Mouse (Mus musculus) MEL (cell line): ENCODE measurements around the gene Prkd1. TPM values are rescaled to one million over a fixed set of nuclear protein-coding genes. Genes with fewer than 3 reads are reported as not detected.

Source experiments
- DNase-seq: peaks from one replicate; pipeline ENCODE4 v3.0.0; 2011; ENCODE audit warnings: low read depth, low spot score
- H3K27ac ChIP-seq: 2 replicates; pipeline ENCODE4 v1.5.1; 2012; ENCODE audit warnings: low read depth, mild to moderate bottlenecking, control low read depth, low read length, moderate library complexity; ENCODE audit not compliant: control insufficient read depth
- H3K27me3 ChIP-seq, 2 experiments: fragments of 150-350 bp in 1 of 2; sonication (generic) in 1 of 2; 2 replicates each; pipeline ENCODE4 v1.6.1; 2012; ENCODE audit warnings: low read length in 2 of 2, mild to moderate bottlenecking in 2 of 2, improper control_type of control experiment in 1 of 2, moderate library complexity in 1 of 2; ENCODE audit not compliant: insufficient read depth in 2 of 2, control insufficient read depth in 1 of 2
- H3K36me3 ChIP-seq, 2 experiments: 2 replicates each; pipeline ENCODE4 v1.6.1; 2012 to 2014; ENCODE audit warnings: low read length in 2 of 2, improper control_type of control experiment in 1 of 2, inconsistent platforms in 1 of 2, mild to moderate bottlenecking in 1 of 2; ENCODE audit not compliant: insufficient read depth in 2 of 2, control insufficient read depth in 1 of 2
- H3K4me1 ChIP-seq, 2 experiments: fragments of 150-350 bp in 1 of 2; sonication (generic) in 1 of 2; 2 replicates each; pipeline ENCODE4 v1.6.1; 2012; ENCODE audit warnings: low read length in 2 of 2, improper control_type of control experiment in 1 of 2, mild to moderate bottlenecking in 1 of 2; ENCODE audit not compliant: insufficient read depth in 2 of 2, control insufficient read depth in 1 of 2
- H3K4me3 ChIP-seq, 2 experiments: fragments of 150-350 bp in 1 of 2; sonication (generic) in 1 of 2; 2 replicates each; pipeline ENCODE4 v1.5.1; 2012; ENCODE audit warnings: low read depth in 2 of 2, low read length in 2 of 2, mild to moderate bottlenecking in 2 of 2, moderate library complexity in 2 of 2, control low read depth in 1 of 2, improper control_type of control experiment in 1 of 2; ENCODE audit not compliant: control insufficient read depth in 1 of 2, insufficient read depth in 1 of 2
- H3K79me2 ChIP-seq: 2 replicates; pipeline ENCODE4 v1.6.1; 2012; ENCODE audit warnings: mild to moderate bottlenecking, low read length, moderate library complexity; ENCODE audit not compliant: control insufficient read depth, poor library complexity, insufficient read depth
- H3K9ac ChIP-seq: 2 replicates; pipeline ENCODE4 v1.6.1; 2012; ENCODE audit warnings: low read depth, mild to moderate bottlenecking, control low read depth, low read length, moderate library complexity; ENCODE audit not compliant: control insufficient read depth, poor library complexity, severe bottlenecking
- H3K9me3 ChIP-seq: fragments of 150-350 bp; sonication (generic); replicated peaks from 2 replicates; pipeline ENCODE4 v1.6.1; 2012; ENCODE audit warnings: mild to moderate bottlenecking, low read length, improper control_type of control experiment, moderate library complexity; ENCODE audit not compliant: insufficient read depth
- BHLHE40 ChIP-seq: IDR thresholded peaks from 2 replicates; pipeline ENCODE4 v1.6.1; 2012; ENCODE audit warnings: low read depth, mild to moderate bottlenecking, inconsistent platforms, low read length, improper control_type of control experiment, borderline replicate concordance
- CHD2 ChIP-seq: IDR thresholded peaks from 2 replicates; pipeline ENCODE4 v1.6.1; 2011; ENCODE audit warnings: low read length, improper control_type of control experiment
- CTCF ChIP-seq, 3 experiments: IDR thresholded peaks in 2 of 3; conservative IDR thresholded peaks in 1 of 3; 2 replicates each; pipeline ENCODE4 v1.5.1; 2011 to 2012; ENCODE audit warnings: low read length in 3 of 3, low read depth in 2 of 3, mild to moderate bottlenecking in 2 of 3, improper control_type of control experiment in 1 of 3, inconsistent platforms in 1 of 3, mixed read lengths in 1 of 3, moderate library complexity in 1 of 3; ENCODE audit not compliant: control insufficient read depth in 1 of 3, insufficient read depth in 1 of 3, poor library complexity in 1 of 3, severe bottlenecking in 1 of 3
- ELF1 ChIP-seq: IDR thresholded peaks from 2 replicates; pipeline ENCODE4 v1.6.1; 2014; ENCODE audit warnings: low read depth, mild to moderate bottlenecking, inconsistent platforms, low read length, improper control_type of control experiment, moderate library complexity
- EP300 ChIP-seq, 2 experiments: IDR thresholded peaks; 2 replicates each; pipeline ENCODE4 v1.6.1; 2011; ENCODE audit warnings: improper control_type of control experiment in 2 of 2, low read length in 2 of 2, low read depth in 1 of 2, mild to moderate bottlenecking in 1 of 2
- ETS1 ChIP-seq: IDR thresholded peaks from 2 replicates; pipeline ENCODE4 v1.6.1; 2012; ENCODE audit warnings: low read depth, mild to moderate bottlenecking, inconsistent platforms, low read length, improper control_type of control experiment, moderate library complexity
- GATA1 ChIP-seq: IDR thresholded peaks from 2 replicates; pipeline ENCODE4 v1.6.1; 2011; ENCODE audit warnings: low read depth, low read length, improper control_type of control experiment
- HCFC1 ChIP-seq: IDR thresholded peaks from 2 replicates; pipeline ENCODE4 v1.6.1; 2012; ENCODE audit warnings: low read depth, mild to moderate bottlenecking, inconsistent platforms, low read length, improper control_type of control experiment, moderate library complexity
- KAT2A ChIP-seq: conservative IDR thresholded peaks from 2 replicates; pipeline ENCODE4 v1.6.1; 2012; ENCODE audit warnings: low read depth, low read length, improper control_type of control experiment, inconsistent platforms
- MAX ChIP-seq: IDR thresholded peaks from 2 replicates; pipeline ENCODE4 v1.6.1; 2011; ENCODE audit warnings: low read length, improper control_type of control experiment
- MXI1 ChIP-seq: IDR thresholded peaks from 2 replicates; pipeline ENCODE4 v1.6.1; 2011; ENCODE audit warnings: mild to moderate bottlenecking, low read depth, low read length, improper control_type of control experiment
- MYB ChIP-seq: IDR thresholded peaks from 2 replicates; pipeline ENCODE4 v1.6.1; 2011; ENCODE audit warnings: mild to moderate bottlenecking, low read depth, low read length, improper control_type of control experiment
- MYC ChIP-seq: IDR thresholded peaks from 2 replicates; pipeline ENCODE4 v1.6.1; 2011; ENCODE audit warnings: low read depth, mild to moderate bottlenecking, low read length, improper control_type of control experiment, moderate library complexity
- NRF1 ChIP-seq: IDR thresholded peaks from 2 replicates; pipeline ENCODE4 v1.6.1; 2014; ENCODE audit warnings: low read depth, mild to moderate bottlenecking, inconsistent platforms, low read length, improper control_type of control experiment, moderate library complexity; ENCODE audit not compliant: poor library complexity, insufficient read depth, severe bottlenecking
- POLR2A ChIP-seq, 2 experiments: IDR thresholded peaks; 2 replicates each; pipeline ENCODE4 v1.6.1; 2011 to 2012; ENCODE audit warnings: low read length in 2 of 2, mild to moderate bottlenecking in 2 of 2, control low read depth in 1 of 2, improper control_type of control experiment in 1 of 2, low read depth in 1 of 2, moderate library complexity in 1 of 2; ENCODE audit not compliant: control insufficient read depth in 1 of 2, insufficient read depth in 1 of 2, poor library complexity in 1 of 2
- POLR2AphosphoS2 ChIP-seq: IDR thresholded peaks from 2 replicates; pipeline ENCODE4 v1.6.1; 2011; ENCODE audit warnings: low read length, improper control_type of control experiment
- POLR2AphosphoS5 ChIP-seq: IDR thresholded peaks from 2 replicates; pipeline ENCODE4 v1.6.1; 2012; ENCODE audit warnings: low read depth, borderline replicate concordance, mild to moderate bottlenecking, inconsistent platforms, low read length, moderate library complexity, mixed read lengths
- RCOR1 ChIP-seq: IDR thresholded peaks from 2 replicates; pipeline ENCODE4 v1.6.1; 2012; ENCODE audit warnings: low read depth, mild to moderate bottlenecking, inconsistent platforms, low read length, improper control_type of control experiment
- SIN3A ChIP-seq: IDR thresholded peaks from 2 replicates; pipeline ENCODE4 v1.6.1; 2012; ENCODE audit warnings: low read length, improper control_type of control experiment, inconsistent platforms
- SMC3 ChIP-seq: IDR thresholded peaks from 2 replicates; pipeline ENCODE4 v1.6.1; 2011; ENCODE audit warnings: low read depth, low read length, improper control_type of control experiment
- TBP ChIP-seq: IDR thresholded peaks from 2 replicates; pipeline ENCODE4 v1.8.0; 2011; ENCODE audit warnings: low read depth, low read length, improper control_type of control experiment
- TCF12 ChIP-seq: IDR thresholded peaks from 2 replicates; pipeline ENCODE4 v1.6.1; 2014; ENCODE audit warnings: low read depth, mild to moderate bottlenecking, inconsistent platforms, low read length, improper control_type of control experiment, moderate library complexity
- UBTF ChIP-seq: IDR thresholded peaks from 2 replicates; pipeline ENCODE4 v1.6.1; 2012; ENCODE audit warnings: low read depth, mild to moderate bottlenecking, inconsistent platforms, low read length, improper control_type of control experiment, moderate library complexity, borderline replicate concordance; ENCODE audit not compliant: insufficient read depth
- USF2 ChIP-seq, 2 experiments: IDR thresholded peaks; 2 replicates each; pipeline ENCODE4 v1.6.1; 2011 to 2012; ENCODE audit warnings: improper control_type of control experiment in 2 of 2, low read length in 2 of 2, borderline replicate concordance in 1 of 2, inconsistent platforms in 1 of 2, low read depth in 1 of 2, mild to moderate bottlenecking in 1 of 2; ENCODE audit not compliant: insufficient read depth in 1 of 2
- ZC3H11A ChIP-seq: IDR thresholded peaks from 2 replicates; pipeline ENCODE4 v1.6.1; 2012; ENCODE audit warnings: low read depth, mild to moderate bottlenecking, inconsistent platforms, low read length, improper control_type of control experiment
- ZKSCAN1 ChIP-seq: IDR thresholded peaks from 2 replicates; pipeline ENCODE4 v1.6.1; 2012; ENCODE audit warnings: low read depth, mild to moderate bottlenecking, inconsistent platforms, low read length, improper control_type of control experiment, moderate library complexity
- polyA plus RNA-seq, 2 experiments: library from polyadenylated mRNA; stranded (reverse) in 1 of 2; unstranded in 1 of 2; fragments of >175 nt in 1 of 2; fragments of >200 nt in 1 of 2; gene quantifications; 2 replicates each; pipeline versions ENCODE4 v1.2.1 to v1.2.4; 2012; ENCODE audit warnings: low replicate concordance in 2 of 2, low read depth in 1 of 2; ENCODE audit not compliant: insufficient read length in 2 of 2, insufficient read depth in 1 of 2, missing spikeins in 1 of 2
- total RNA-seq: library from RNA; depleted of rRNA; stranded (reverse); fragments of 300-350 nt; gene quantifications from 2 replicates; pipeline ENCODE4 v1.2.3, GENCODE M21; 2012

Gene Prkd1
- total and polyA plus RNA-seq, 3 experiments: not detected

DNA sequence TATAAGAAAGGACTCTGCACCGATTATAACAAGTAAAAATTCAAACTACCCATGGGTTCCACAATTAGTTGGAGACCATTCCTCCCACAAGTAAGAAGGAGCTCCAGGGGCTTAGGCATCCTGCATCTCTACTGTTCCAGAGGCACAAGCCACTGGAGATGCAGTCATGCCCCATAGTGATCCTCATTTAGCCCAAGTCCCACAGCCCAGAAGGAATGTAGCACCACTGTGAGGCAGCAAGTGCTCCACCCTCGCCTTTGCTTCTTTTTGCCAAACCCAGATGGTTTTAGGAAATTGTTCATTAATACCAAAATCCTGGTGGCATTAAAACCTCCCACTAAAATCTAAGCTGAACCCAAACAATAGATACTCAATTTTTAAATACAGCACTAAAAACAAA is 111.1 kb downstream of the Prkd1 start:
- Histone ChIP-seq H3K27me3 (no peaks in the 10 kb centered on the region), H3K4me1 (no peaks in the 10 kb centered on the region), H3K36me3 (no peaks in the 10 kb centered on the region), H3K79me2 (no peaks in the 10 kb centered on the region), H3K9me3 (no peaks in the 10 kb centered on the region), H3K9ac (no peak overlapping the region), H3K4me3 (no peak overlapping the region), H3K27ac (no peak overlapping the region)
- no peak for DNase-seq
- no peak for TF ChIP-seq NRF1
- no peak for TF ChIP-seq ELF1
- TF ChIP-seq KAT2A: no peak
- TF ChIP-seq RCOR1: no peak
- TF ChIP-seq SMC3: no peak
- TF ChIP-seq HCFC1: no peak
- no peak for TF ChIP-seq GATA1
- no peak for TF ChIP-seq BHLHE40
- no peak for TF ChIP-seq SIN3A
- no peak for TF ChIP-seq MYB
- TF ChIP-seq MXI1: no peak

GRCm38 (mm10) chr12:50537006-50537405 is 111.9 kb downstream of the Prkd1 start:
- Histone ChIP-seq H3K4me1 (no peaks in the 10 kb centered on the region), H3K27ac (no peak overlapping the region), H3K36me3 (no peaks in the 10 kb centered on the region), H3K9me3 (no peaks in the 10 kb centered on the region), H3K79me2 (no peaks in the 10 kb centered on the region), H3K4me3 (no peak overlapping the region), H3K9ac (no peak overlapping the region), H3K27me3 (no peaks in the 10 kb centered on the region)
- TF ChIP-seq ZKSCAN1 (no peak), CHD2 (no peak), POLR2A (IDR thresholded peaks at IDR 0.05; ENCODE audit: control insufficient read depth in 1 of 2, insufficient read depth in 1 of 2, low read depth in 1 of 2, low read length in 2 of 2, poor library complexity in 1 of 2) (no peak), EP300 (IDR thresholded peaks at IDR 0.05; ENCODE audit: low read depth in 1 of 2, low read length in 2 of 2) (no peak), TCF12 (no peak), HCFC1 (no peak)
- DNase-seq: no peak

DNA sequence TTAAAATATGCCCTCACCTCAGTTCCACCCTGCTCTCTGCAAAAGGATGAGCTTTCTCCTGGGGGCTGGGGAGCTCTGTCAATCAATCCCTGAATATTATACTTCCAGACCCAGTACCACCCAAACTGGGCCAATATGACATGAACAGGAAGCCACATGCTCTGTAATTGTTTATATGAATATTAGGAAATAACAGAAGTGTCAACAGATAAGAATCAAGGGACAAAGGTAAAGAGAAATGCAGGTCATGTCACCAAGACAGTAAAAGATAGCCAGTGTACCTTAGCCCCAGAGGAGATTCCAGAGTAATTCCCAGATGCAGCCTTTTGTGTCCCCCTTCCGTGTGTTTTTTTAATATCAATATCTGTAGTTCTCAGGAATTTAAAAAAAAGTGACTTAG is 120.3 kb downstream of the Prkd1 start:
- no peaks in the 10 kb centered on the region for H3K36me3 ChIP-seq
- H3K27ac ChIP-seq: no peak overlapping the region
- no peaks in the 10 kb centered on the region for H3K9me3 ChIP-seq
- H3K4me3 ChIP-seq: no peak overlapping the region
- H3K4me1 ChIP-seq: no peaks in the 10 kb centered on the region
- H3K79me2 ChIP-seq: no peaks in the 10 kb centered on the region
- no peaks in the 10 kb centered on the region for H3K27me3 ChIP-seq
- H3K9ac ChIP-seq: no peak overlapping the region
- DNase-seq: no peak
- no peak for TF ChIP-seq EP300 (IDR thresholded peaks at IDR 0.05; ENCODE audit: low read depth in 1 of 2, low read length in 2 of 2)
- TF ChIP-seq MYC: no peak
- TF ChIP-seq SMC3: no peak
- no peak for TF ChIP-seq ELF1
- TF ChIP-seq ZC3H11A: no peak
- no peak for TF ChIP-seq USF2 (IDR thresholded peaks at IDR 0.05; ENCODE audit: borderline replicate concordance in 1 of 2, insufficient read depth in 1 of 2, low read depth in 1 of 2, low read length in 2 of 2)
- no peak for TF ChIP-seq TBP
- no peak for TF ChIP-seq RCOR1
- no peak for TF ChIP-seq GATA1
- no peak for TF ChIP-seq POLR2AphosphoS2
- no peak for TF ChIP-seq POLR2AphosphoS5
- TF ChIP-seq POLR2A (IDR thresholded peaks at IDR 0.05; ENCODE audit: control insufficient read depth in 1 of 2, insufficient read depth in 1 of 2, low read depth in 1 of 2, low read length in 2 of 2, poor library complexity in 1 of 2): no peak
- no peak for TF ChIP-seq UBTF
- no peak for TF ChIP-seq CTCF (IDR thresholded peaks at IDR 0.05 in 2 of 3, conservative IDR thresholded peaks at IDR 0.05 in 1 of 3; ENCODE audit: control insufficient read depth in 1 of 3, insufficient read depth in 1 of 3, low read depth in 2 of 3, low read length in 3 of 3, poor library complexity in 1 of 3, severe bottlenecking in 1 of 3)
- no peak for TF ChIP-seq ETS1
- no peak for TF ChIP-seq BHLHE40
- TF ChIP-seq ZKSCAN1: no peak
- TF ChIP-seq KAT2A: no peak
- no peak for TF ChIP-seq MAX
